Mouse (Mus musculus) central nervous system, embryonic 18 days (tissue): Measurements from ENCODE around the gene Vmn2r41. TPM values are rescaled to one million over a fixed set of nuclear protein-coding genes. Genes with fewer than 3 reads are reported as not detected.

Source experiments
- polyA plus RNA-seq: library from polyadenylated mRNA; depleted of rRNA; stranded (reverse); fragments of >200 nt; gene quantifications from 2 replicates; pipeline ENCODE4 v1.2.3, GENCODE M21; 2012; rRNA removed

Gene Vmn2r41
- not detected in 2 replicates for polyA plus RNA-seq

GRCm38 (mm10) chr7:8161554-8161953 is at the start of gene Vmn2r41:
Vmn2r41 (minus strand) TSS chr7:8161654.

GRCm38 (mm10) chr7:8200220-8200619 is 38.8 kb upstream of the Vmn2r41 start, which contains the start of gene Vmn2r42:
Vmn2r42 (minus strand) TSS chr7:8200320.

Other genes starting within 250 kb of the Vmn2r41 start
- gene Vmn2r42, start 38.7 kb upstream of the Vmn2r41 start, polyA plus RNA-seq, result not detected in 2 replicates
- gene Vmn2r43, start 98.9 kb upstream of the Vmn2r41 start, polyA plus RNA-seq, result not detected in 2 replicates
- gene Vmn2r44, start 221.7 kb upstream of the Vmn2r41 start, polyA plus RNA-seq, result not detected in 2 replicates